Mouse (Mus musculus): ENCODE measurements around the gene Gpr108. TPM values are rescaled to one million over a fixed set of nuclear protein-coding genes. Genes with fewer than 3 reads are reported as not detected.

Gpr108 gene
- 35.6 and 39.5 TPM in 2 replicates for polyA plus RNA-seq (2015; fragmentation: Nextera tagmentation; extraction: Ambion mirVana)

GRCm38 (mm10) chr17:57248201-57248699 lies at the start of gene Gpr108:
Gpr108 (minus strand) TSS chr17:57248446.
- ATAC-seq (replicated peaks; ENCODE audit: low FRiP score), result peak; percentile 61
- peak within 1 kb of the TSS; percentile 73 for H3K9ac ChIP-seq
- peak within 1 kb of the TSS; percentile 97 for H3K27ac ChIP-seq
- peak within 1 kb of the TSS; percentile 74 for H3K4me3 ChIP-seq (replicated peaks)
- H3K4me2 ChIP-seq, result peak within 1 kb of the TSS; percentile 94
- H3K36me3 ChIP-seq, result peaks cover 22% of the 10 kb centered on the region
- WGBS, result under 1% methylated on average over 12 of the region's 12 CpGs
- peaks cover 36% of the 10 kb centered on the region for H3K4me1 ChIP-seq
- no peaks in the 10 kb centered on the region for H3K9me3 ChIP-seq (replicated peaks)
- no peaks in the 10 kb centered on the region for H3K27me3 ChIP-seq

GRCm38 (mm10) chr17:57297040-57297439 lies 48.8 kb upstream of the Gpr108 start:
- no peak overlapping the region for H3K4me2 ChIP-seq
- H3K4me3 ChIP-seq (replicated peaks), result no peak overlapping the region
- no peaks in the 10 kb centered on the region for H3K36me3 ChIP-seq
- no peak overlapping the region for H3K9ac ChIP-seq
- no peaks in the 10 kb centered on the region for H3K4me1 ChIP-seq
- WGBS, result 85% methylated on average over 12 of the region's 12 CpGs
- H3K27ac ChIP-seq, result no peak overlapping the region
- no peaks in the 10 kb centered on the region for H3K27me3 ChIP-seq
- no peak for ATAC-seq (replicated peaks; ENCODE audit: low FRiP score)
- no peaks in the 10 kb centered on the region for H3K9me3 ChIP-seq (replicated peaks)

GRCm38 (mm10) chr17:57295935-57296334 lies 47.7 kb upstream of the Gpr108 start:
- Histone ChIP-seq H3K9ac (no peak overlapping the region), H3K4me2 (no peak overlapping the region), H3K27me3 (no peaks in the 10 kb centered on the region), H3K36me3 (no peaks in the 10 kb centered on the region), H3K4me1 (no peaks in the 10 kb centered on the region), H3K4me3 (replicated peaks) (no peak overlapping the region), H3K27ac (no peak overlapping the region), H3K9me3 (replicated peaks) (no peaks in the 10 kb centered on the region)
- WGBS, result 90% methylated on average over 9 of the region's 9 CpGs
- no peak for ATAC-seq (replicated peaks; ENCODE audit: low FRiP score)

GRCm38 (mm10) chr17:57292968-57293367 lies 44.7 kb upstream of the Gpr108 start:
- Histone ChIP-seq H3K4me3 (replicated peaks) (no peak overlapping the region), H3K9me3 (replicated peaks) (no peaks in the 10 kb centered on the region), H3K27ac (no peak overlapping the region), H3K4me2 (no peak overlapping the region), H3K27me3 (no peaks in the 10 kb centered on the region), H3K36me3 (no peaks in the 10 kb centered on the region), H3K4me1 (no peaks in the 10 kb centered on the region), H3K9ac (no peak overlapping the region)
- no peak for ATAC-seq (replicated peaks; ENCODE audit: low FRiP score)
- WGBS, result 87% methylated on average over 9 of the region's 9 CpGs

- no peak overlapping the region for H3K4me2 ChIP-seq
- no peaks in the 10 kb centered on the region for H3K36me3 ChIP-seq
- WGBS, result 83% methylated on average over 2 of the region's 2 CpGs
- no peak overlapping the region for H3K9ac ChIP-seq
- no peak for ATAC-seq (replicated peaks; ENCODE audit: low FRiP score)
- no peak overlapping the region for H3K4me3 ChIP-seq (replicated peaks)
- no peaks in the 10 kb centered on the region for H3K4me1 ChIP-seq
- H3K27me3 ChIP-seq, result no peaks in the 10 kb centered on the region
- no peak overlapping the region for H3K27ac ChIP-seq
- H3K9me3 ChIP-seq (replicated peaks), result no peaks in the 10 kb centered on the region
These were observed 44.1 kb upstream of the Gpr108 start for GRCm38 (mm10) chr17:57292302-57292701.

GRCm38 (mm10) chr17:57290671-57291055 lies 42.4 kb upstream of the Gpr108 start:
- Histone ChIP-seq H3K4me1 (no peaks in the 10 kb centered on the region), H3K27me3 (no peaks in the 10 kb centered on the region), H3K36me3 (no peaks in the 10 kb centered on the region), H3K9me3 (replicated peaks) (no peaks in the 10 kb centered on the region), H3K9ac (no peak overlapping the region), H3K4me3 (replicated peaks) (no peak overlapping the region), H3K27ac (0 out of 2 replicates have a peak overlapping the region, but pooled peaks have one; percentile 13), H3K4me2 (no peak overlapping the region)
- 83% methylated on average over 7 of the region's 7 CpGs for WGBS
- ATAC-seq (replicated peaks; ENCODE audit: low FRiP score), result no peak

GRCm38 (mm10) chr17:57290001-57290670 lies 41.9 kb upstream of the Gpr108 start:
- H3K27ac ChIP-seq, result 0 out of 2 replicates have a peak overlapping the region, but pooled peaks have one; percentile 13
- H3K36me3 ChIP-seq, result no peaks in the 10 kb centered on the region
- no peaks in the 10 kb centered on the region for H3K4me1 ChIP-seq
- WGBS, result 85% methylated on average over 9 of the region's 9 CpGs
- no peak overlapping the region for H3K9ac ChIP-seq
- no peak overlapping the region for H3K4me2 ChIP-seq
- H3K4me3 ChIP-seq (replicated peaks), result no peak overlapping the region
- no peaks in the 10 kb centered on the region for H3K27me3 ChIP-seq
- ATAC-seq (replicated peaks; ENCODE audit: low FRiP score), result no peak
- H3K9me3 ChIP-seq (replicated peaks), result no peaks in the 10 kb centered on the region

- Histone ChIP-seq H3K4me1 (no peaks in the 10 kb centered on the region), H3K27me3 (no peaks in the 10 kb centered on the region), H3K36me3 (no peaks in the 10 kb centered on the region), H3K9ac (no peak overlapping the region), H3K4me3 (replicated peaks) (no peak overlapping the region), H3K4me2 (no peak overlapping the region), H3K9me3 (replicated peaks) (no peaks in the 10 kb centered on the region), H3K27ac (no peak overlapping the region)
- 76% methylated on average over 5 of the region's 5 CpGs for WGBS
- no peak for ATAC-seq (replicated peaks; ENCODE audit: low FRiP score)
These were observed 41.0 kb upstream of the Gpr108 start for GRCm38 (mm10) chr17:57289252-57289651.

GRCm38 (mm10) chr17:57286718-57287355 lies 38.6 kb upstream of the Gpr108 start:
- no peaks in the 10 kb centered on the region for H3K9me3 ChIP-seq (replicated peaks)
- 67% methylated on average over 8 of the region's 8 CpGs for WGBS

GRCm38 (mm10) chr17:57285077-57285476 lies 36.8 kb upstream of the Gpr108 start:
- no peaks in the 10 kb centered on the region for H3K9me3 ChIP-seq (replicated peaks)
- WGBS, result 59% methylated on average over 2 of the region's 2 CpGs
- no peak overlapping the region for H3K4me3 ChIP-seq (replicated peaks)
- no peaks in the 10 kb centered on the region for H3K36me3 ChIP-seq
- no peaks in the 10 kb centered on the region for H3K27me3 ChIP-seq
- no peak overlapping the region for H3K9ac ChIP-seq
- no peaks in the 10 kb centered on the region for H3K4me1 ChIP-seq
- H3K4me2 ChIP-seq, result no peak overlapping the region
- ATAC-seq (replicated peaks; ENCODE audit: low FRiP score), result no peak
- no peak overlapping the region for H3K27ac ChIP-seq

More at GRCm38 (mm10) chr17:57286718-57287355, 38.6 kb upstream of the Gpr108 start:
- ATAC-seq (replicated peaks; ENCODE audit: low FRiP score), result no peak
- Histone ChIP-seq H3K4me1 (no peaks in the 10 kb centered on the region), H3K27ac (no peak overlapping the region), H3K36me3 (no peaks in the 10 kb centered on the region), H3K4me2 (no peak overlapping the region), H3K27me3 (no peaks in the 10 kb centered on the region), H3K9ac (no peak overlapping the region), H3K4me3 (replicated peaks) (no peak overlapping the region)

- no peak overlapping the region for H3K27ac ChIP-seq
- H3K36me3 ChIP-seq, result no peaks in the 10 kb centered on the region
- no peaks in the 10 kb centered on the region for H3K9me3 ChIP-seq (replicated peaks)
- H3K4me2 ChIP-seq, result no peak overlapping the region
- no peak overlapping the region for H3K4me3 ChIP-seq (replicated peaks)
- H3K9ac ChIP-seq, result no peak overlapping the region
- 76% methylated on average over 5 of the region's 5 CpGs for WGBS
- H3K4me1 ChIP-seq, result no peaks in the 10 kb centered on the region
- H3K27me3 ChIP-seq, result peaks cover 7% of the 10 kb centered on the region; the same call in 1 of the 2 replicates
- ATAC-seq (replicated peaks; ENCODE audit: low FRiP score), result no peak
These were observed 35.7 kb upstream of the Gpr108 start for GRCm38 (mm10) chr17:57283906-57284305.

- H3K9ac ChIP-seq, result no peak overlapping the region
- no peak overlapping the region for H3K27ac ChIP-seq
- H3K4me3 ChIP-seq (replicated peaks), result no peak overlapping the region
- H3K4me1 ChIP-seq, result peaks cover 16% of the 10 kb centered on the region
- no peaks in the 10 kb centered on the region for H3K36me3 ChIP-seq
- H3K9me3 ChIP-seq (replicated peaks), result no peaks in the 10 kb centered on the region
- no peak for ATAC-seq (replicated peaks; ENCODE audit: low FRiP score)
- H3K4me2 ChIP-seq, result no peak overlapping the region
- 86% methylated on average over 3 of the region's 3 CpGs for WGBS
- H3K27me3 ChIP-seq, result peaks cover 11% of the 10 kb centered on the region; the same call in 1 of the 2 replicates
These were observed 32.2 kb upstream of the Gpr108 start for GRCm38 (mm10) chr17:57280411-57280810.

Measured in kidney, embryonic 15.5 days (tissue).